Mouse (Mus musculus) gastrocnemius, postnatal 25 days (tissue): ENCODE data around the gene Zfp786. TPM values are rescaled to one million over a fixed set of nuclear protein-coding genes. Genes with fewer than 3 reads are reported as not detected.
"Not testable (repeated sequence)": the region's sequence is repeated elsewhere in the genome, so short reads cannot be mapped to it uniquely, and the experiment has no call there.

Experiments used
- DNase-seq: peaks from one replicate; pipeline ENCODE4 v3.0.0; 2022
- microRNA-seq, 2 experiments: library from miRNA; unstranded; fragments of <30 nt; microRNA quantifications; one replicate each; pipeline ENCODE4 v1.2.0; 2021; ENCODE audit warnings: borderline replicate concordance in 2 of 2
- total RNA-seq, 2 experiments: library from RNA; stranded (reverse); gene quantifications; 1 replicate in 1 of 2; 2 replicates in 1 of 2; pipeline ENCODE4 v1.2.3; 2021

Zfp786 gene
- total RNA-seq, 2 experiments from 2014 or later: 0.48 to 0.69 TPM

DNA sequence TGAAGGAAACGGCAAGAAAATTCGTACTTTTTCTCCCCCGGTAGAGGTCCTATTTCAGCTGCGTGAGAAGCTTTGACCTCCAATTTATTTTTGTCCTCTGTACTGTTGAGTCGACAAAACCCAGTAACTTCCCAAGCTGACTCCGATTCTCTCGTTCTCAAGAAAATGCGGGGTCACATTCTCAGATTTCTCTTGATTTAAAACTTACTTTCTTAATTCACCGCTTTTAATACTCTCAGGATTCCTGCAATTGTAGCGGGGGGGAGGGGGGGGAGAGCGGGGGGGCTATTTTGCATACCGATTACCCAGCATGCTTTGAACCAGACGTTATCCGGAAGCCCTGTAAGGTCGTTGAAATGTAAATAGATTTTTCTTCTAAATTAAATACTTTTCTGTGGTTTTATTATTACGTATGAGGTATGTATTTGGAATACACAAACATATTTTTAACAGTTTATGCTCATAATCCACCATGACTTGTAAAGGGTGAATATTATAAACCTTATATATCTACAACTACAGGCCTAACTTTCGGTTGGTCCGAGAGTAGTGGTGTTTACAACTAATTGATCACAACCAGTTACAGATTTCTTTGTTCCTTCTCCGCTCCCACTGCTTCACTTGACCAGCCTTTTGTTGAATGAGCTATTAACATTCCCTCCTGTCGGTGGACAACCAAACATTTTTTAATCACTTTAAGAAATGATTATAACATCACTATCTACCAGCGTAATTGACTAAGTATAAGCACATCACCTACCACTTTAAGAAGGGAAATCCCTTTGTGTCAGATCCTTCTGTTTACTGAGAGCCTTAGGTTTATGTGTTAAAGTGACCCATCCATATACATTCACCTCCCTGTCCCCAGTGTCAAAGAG, 49.3 kb downstream of the Zfp786 start:
- no peak for DNase-seq

DNA sequence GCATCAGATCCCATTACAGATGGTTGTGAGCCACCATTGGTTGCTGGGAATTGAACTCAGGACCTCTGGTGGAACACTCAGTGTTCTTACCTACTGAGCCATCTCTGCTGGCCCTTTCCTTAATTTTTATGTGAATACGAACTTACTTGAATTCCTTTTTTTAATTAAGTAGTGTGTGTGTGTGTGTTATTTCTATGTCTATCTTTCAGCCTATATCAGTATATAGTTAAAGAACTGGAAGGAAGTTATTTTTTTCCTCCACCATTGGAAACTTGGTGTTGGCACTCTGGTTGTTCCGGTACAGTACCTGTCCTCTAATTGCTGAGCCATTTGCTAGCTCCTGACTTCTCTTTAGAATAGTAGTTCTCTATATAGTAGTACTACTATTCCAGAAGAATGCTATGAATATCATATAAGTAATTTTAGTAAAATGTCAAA, 50.1 kb downstream of the Zfp786 start:
- DNase-seq: no peak

DNA sequence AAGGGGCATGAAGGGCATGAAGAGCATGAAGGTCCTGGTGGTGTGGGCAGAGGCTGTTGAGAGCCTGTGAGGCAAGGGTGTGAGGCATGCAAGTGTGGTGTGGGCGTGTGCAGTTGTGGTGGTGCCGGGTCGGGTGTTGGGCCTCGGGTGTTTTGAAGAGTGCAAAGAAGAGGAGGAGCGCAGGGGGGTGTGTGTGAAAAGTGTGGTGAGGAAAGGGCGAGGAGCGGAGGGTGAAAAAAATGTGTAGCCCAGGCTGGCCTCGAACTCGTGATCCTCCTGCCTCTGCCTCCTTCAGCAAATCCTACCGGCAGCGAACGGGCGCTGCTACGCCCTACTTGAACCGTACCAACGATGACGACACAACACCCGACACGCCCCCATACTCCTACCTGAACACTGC, 58.9 kb downstream of the Zfp786 start:
- DNase-seq: not testable (repeated sequence)

DNA sequence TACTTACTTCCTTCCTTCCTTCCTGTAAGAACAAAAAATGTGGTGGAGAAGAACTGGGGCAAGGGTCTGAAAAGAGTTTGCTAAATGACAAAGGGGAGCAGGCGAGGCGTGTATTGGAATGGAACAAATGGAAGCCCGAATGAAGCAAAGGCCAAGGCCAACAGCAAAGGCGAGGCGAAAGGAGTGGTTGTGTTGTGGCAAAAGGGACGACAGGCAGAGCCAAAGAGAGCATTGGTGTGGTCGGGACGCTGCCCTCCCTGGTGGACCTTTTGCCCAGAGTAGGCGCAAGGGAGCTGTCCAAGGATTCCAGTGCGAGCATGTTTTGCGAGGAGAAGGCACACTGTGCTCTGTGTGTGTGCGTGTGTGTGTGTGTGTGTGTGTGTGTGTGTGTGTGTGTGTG, 59.6 kb downstream of the Zfp786 start:
- not testable (repeated sequence) for DNase-seq

DNA sequence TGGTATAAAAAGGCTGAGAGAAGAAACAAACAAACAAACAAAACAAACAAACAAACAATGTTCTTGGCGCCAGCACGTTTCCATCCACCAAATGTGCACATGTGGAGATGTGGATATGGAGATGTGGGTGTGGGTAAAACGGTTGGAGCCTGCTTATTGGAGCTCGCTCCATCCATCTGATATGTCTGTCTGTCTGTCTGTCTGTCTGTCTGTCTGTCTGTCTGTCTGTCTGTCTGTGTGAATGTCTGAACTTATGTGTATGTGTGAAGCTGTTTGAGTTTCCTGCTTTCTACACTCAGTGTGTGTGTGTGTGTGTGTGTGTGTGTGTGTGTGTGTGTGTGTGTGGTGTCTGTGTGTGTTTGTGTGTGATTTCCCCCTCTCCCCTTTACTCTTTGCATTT, 60.8 kb downstream of the Zfp786 start:
- not testable (repeated sequence) for DNase-seq

Small RNA genes within 50 kb of the gene (microRNA-seq; reads per million reads assigned to microRNA genes)
- gene Mir704: 0 to 0.26 reads per million in 2 experiments

Other genes starting within 250 kb of the Zfp786 start
- gene Ezh2, start 235.5 kb downstream of the Zfp786 start, total RNA-seq: 1 to 10 TPM; 6.7 to 7.5 TPM
- gene Pdia4, start 17.4 kb downstream of the Zfp786 start, total RNA-seq: 10 to 100 TPM; 18.1 to 22.5 TPM
- 1 to 10 TPM; 4.7 to 4.8 TPM for gene Zfp398, start 4.8 kb upstream of the Zfp786 start, total RNA-seq
- 1 to 10 TPM; 5.7 to 5.9 TPM for gene Zfp282, start 46.3 kb upstream of the Zfp786 start, total RNA-seq
- 1 to 10 TPM; 6.4 to 6.7 TPM for gene Zfp212, start 89.6 kb upstream of the Zfp786 start, total RNA-seq
- gene Zfp956, start 122.5 kb upstream of the Zfp786 start, total RNA-seq: 1 to 10 TPM; 3.6 to 4.0 TPM
- 10 to 100 TPM; 12.6 to 16.2 TPM for gene Zfp777, start 218.0 kb upstream of the Zfp786 start, total RNA-seq